Mouse (Mus musculus) kidney, adult 2 months (tissue): ENCODE results near the gene Dpyd.

Source experiments
- CTCF ChIP-seq: fragments of 200-500 bp; conservative IDR thresholded peaks from 2 replicates; pipeline ENCODE4 v1.5.1; 2011; ENCODE audit warnings: low read depth, mild to moderate bottlenecking, control low read depth, low read length, moderate library complexity, mixed read lengths; ENCODE audit not compliant: insufficient read depth, insufficient read length
- POLR2A ChIP-seq: fragments of 200-500 bp; IDR thresholded peaks from one replicate; pipeline ENCODE4 v1.6.1; 2011; ENCODE audit warnings: low read depth, low read length, control low read depth

DNA sequence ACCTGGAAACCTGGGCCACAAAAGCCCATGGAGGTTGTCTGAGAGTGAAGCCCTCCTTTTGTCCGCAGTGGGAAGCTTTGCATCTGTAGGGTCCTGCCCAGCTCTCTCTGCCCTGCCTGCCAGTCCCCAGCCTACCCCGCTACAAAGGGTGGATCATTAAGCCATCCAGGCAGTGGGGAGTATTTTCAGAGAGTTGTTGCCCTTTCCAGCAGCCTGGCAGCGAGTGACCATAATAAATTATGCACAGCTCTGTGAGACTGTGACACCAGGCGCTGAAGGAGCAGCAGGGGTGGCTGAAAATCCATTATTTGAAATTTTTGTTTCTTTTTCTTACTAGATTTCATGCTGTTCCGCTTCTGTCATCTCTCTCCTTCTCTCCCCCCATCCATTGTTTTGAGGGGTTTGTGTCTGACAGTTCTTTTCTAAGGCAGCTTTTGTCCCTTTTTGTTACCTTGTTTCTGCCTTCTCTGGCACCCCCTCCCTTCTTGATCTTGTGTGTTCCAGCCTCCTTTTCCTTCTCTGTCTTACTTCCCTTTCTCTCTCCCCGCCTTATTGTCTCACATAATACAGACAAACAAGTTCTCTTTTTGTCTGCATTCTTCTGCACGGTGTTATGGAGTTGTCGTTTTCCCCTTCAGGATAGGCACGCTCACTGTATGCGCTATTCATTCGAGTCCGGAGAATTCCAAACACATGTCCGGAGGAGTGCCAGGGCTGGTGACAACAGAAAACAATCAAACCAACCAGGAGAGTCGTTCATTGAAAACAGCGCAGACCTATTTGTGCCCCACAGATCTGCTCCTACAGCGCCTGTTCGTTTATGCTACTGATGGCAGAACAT, 592.9 kb downstream of the Dpyd start:
- TF ChIP-seq POLR2A, result no peak
- TF ChIP-seq CTCF, result no peak
